Mouse (Mus musculus) testis, postnatal 14 days (tissue): Measurements from ENCODE around the gene Chtop.
A peak's percentile ranks its signal among the peaks of the same experiment; 100 is the strongest.

Source experiments
- DNase-seq: peaks from one replicate; pipeline ENCODE4 v3.0.0; 2021; ENCODE audit warnings: low spot score

Chtop gene

DNA sequence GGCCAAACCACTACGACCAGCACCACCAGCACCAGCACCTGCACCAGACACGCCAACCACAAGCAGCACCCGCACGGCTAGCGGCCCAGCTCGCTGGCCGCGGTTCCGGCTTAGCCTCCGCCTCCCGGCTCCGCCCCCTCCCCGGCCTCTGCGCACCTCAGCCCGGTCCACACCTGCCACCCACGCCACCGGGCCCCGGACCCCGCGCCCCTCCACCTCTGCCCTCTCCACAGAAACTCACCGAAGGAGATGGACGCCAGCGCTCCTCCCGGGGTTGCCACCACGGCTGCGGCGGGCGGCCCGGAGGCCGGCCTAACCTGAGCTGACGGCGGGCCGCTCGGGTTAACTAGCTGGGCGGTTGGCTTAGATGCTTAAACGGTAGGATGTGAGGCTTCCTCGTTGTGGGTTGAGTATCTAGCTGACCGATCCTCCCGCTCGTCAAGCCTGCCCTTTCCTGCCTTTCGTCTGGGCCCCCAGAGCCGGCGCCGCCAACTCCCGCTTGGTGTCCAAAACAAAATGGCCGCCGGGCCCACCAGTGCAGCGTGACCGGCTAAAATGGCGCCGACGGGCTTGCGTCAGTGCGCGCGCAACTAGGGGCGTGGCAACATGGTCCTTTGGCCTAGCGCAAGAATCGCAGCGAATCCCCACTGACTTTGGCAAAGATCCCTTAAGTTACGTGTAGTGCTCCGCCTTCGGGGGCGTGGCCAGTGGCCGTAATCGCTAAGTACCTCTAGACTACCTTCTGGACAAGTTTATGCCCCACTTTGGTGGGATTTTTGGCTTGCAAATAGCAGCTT, at the start of gene Chtop:
Gene Chtop, minus strand, starts transcription at position 549 of the 797 bp plus-strand sequence.
- DNase-seq, result peak; percentile 99

DNA sequence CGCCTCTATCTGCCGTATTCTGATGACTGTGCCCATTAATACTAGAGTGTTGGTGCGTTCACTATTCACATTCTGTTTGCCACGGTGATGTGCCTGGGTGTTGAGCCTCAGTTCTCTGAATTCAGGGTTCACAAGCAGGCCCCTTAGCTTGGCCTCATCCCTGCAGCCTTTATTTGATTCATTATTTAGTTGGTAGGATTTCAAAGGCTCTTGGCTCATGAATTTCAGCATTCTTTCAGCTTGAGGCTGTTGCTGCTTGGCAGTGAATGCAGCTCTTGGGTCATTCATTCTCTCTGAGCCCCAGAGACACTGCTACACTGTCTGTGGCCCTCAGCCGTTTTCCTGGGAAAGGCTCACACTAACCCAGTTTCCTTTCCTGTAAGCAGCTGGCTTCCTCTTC, 46.7 kb upstream of the Chtop start:
- no peak for DNase-seq

DNA sequence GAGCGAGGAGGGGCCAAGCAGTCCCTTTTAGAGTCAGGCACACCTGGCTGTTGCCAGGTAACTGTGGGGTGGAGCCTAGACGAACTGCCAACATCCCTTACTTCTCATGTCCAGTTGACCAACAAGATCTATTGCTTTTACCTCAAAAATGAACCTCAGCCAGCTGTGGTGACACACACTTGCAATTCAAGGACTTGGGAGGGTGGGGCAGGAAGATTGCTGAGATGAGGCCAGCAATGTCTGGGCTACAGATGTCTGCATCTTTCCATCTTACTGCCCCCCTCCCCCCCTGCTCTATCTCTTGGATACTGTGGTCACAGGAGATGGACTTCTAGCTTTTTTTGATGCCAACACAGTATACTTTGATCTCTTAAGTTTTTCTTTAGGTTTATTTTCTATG, 42.9 kb upstream of the Chtop start:
- no peak for DNase-seq

DNA sequence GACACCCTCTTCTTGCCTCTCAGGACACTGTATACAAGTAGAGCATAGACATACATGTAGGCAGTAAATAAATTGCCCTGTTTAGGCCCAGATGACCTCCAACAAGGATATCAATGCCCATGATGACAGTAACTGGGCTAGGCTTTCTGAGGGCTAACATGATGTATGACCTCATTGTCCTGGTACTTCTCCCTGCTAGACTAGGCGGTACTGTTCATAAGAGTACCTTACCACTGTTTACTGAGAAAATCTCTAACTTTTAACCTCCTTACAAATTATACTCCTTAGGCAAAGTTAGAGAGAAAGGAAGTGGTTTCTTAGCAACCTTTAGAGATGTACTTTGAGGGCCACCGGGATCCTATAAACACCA, 41.1 kb upstream of the Chtop start:
- DNase-seq, result no peak

DNA sequence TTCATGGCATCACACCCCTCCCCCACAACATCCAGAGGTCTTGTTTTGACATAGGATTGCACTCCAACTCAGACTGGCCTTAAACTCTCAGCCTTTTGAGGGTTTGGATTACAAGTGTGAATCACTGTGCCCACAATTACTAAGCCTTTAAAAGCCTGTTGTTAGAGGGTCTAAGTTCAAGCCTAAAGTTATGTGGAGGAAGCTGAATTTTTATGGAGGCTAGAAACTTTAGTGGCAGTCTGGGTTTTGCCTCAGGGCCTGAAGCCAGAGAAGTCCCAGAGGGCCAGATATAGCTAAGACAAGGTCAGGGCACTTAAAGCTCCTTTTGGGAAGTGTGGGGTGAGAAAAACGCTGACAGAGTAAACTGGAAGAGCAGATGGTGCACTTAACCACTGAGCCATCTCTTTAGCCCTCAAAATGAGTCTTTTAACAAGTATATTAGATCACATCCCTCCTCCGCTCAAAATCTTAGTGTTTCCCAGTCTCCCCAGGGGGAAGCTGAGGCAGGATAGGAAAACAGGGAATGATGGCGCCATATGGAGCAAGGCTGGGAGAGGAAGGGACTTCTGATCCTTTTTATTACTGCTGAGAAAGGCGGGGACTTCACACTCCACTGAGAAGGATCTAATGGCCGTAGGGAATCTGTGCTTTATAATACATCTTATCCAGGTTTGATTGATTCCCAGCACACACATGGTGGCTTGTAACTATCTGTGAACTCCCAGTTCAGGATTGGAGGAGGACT, 40.5 kb upstream of the Chtop start:
- DNase-seq, result no peak

DNA sequence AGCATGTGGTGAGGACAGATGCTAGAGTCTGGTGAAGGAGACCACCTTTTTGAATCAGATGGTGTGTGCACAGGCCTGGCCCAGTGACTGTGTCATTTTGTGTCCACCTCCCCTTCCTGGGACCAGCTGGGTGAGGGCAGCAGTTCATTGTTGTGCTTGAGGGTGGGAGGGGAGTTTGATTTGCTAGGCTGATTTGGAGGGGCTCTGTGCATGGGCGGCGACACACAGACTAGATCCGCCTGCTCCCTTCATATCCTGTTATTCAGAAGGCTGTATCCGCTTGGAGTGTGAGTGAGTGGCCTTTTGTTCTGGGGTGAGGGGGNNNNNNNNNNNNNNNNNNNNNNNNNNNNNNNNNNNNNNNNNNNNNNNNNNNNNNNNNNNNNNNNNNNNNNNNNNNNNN, 31.6 kb upstream of the Chtop start:
- DNase-seq, result no peak

DNA sequence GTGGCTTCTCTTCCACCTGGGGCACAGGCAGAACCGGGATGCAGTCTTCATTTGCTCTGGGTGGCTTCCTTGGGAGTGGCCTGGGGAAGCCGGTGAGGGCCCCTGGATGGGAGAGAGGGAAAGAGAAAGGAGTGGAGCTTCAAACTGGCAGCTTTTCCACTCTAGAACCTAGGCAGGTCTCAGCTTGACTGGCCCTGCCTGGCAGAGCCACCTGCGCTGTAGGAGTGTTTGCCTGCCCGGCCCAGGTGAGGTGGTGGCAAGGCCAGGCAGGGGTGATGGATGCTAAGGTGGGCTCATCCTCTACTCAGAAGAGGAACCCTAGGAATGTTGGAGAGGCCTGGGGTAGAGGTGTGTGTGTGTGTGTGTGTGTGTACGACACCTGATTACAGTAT, 28.6 kb upstream of the Chtop start:
- no peak for DNase-seq

DNA sequence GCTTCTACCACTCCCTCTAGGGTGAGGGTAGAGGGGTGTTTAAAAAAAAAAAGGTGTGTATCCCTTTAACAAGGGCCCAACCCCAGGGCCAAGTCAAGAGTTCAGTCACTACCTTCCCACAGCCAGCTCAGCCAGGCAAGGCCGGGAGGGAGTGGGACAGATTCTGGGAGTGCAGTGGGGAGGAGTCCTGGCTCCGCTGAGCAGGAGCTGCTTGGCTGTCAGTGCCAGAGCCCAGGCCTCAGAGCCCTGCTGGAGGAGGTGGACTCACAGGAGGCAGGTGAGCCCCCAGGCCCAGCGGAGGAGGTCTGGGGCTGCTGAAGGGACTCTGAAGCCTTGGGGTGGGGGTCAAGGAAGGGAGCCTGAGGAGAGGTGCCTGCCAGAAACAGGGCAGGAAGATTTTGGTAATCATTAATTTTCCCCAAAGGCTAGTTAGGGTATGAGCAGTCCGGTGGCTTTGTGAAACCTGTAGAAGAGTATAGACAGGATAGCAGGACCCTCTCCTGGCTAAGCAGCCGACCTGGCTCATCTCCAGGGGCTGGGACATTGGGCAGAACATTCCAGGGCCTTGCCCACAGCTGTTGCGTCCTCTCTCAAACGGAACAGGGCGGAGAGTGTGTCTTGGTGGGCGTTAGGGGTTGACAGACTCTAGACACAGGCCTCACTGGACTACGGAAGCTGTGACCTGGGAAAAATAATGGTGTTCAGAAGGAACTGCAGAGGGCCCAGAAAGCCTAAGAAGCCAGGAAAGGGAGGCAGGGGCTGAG, 28.0 kb upstream of the Chtop start, which contains the start of gene S100a16:
Gene S100a16, plus strand, starts transcription at position 114 of the 764 bp plus-strand sequence.
- peak; percentile 65 for DNase-seq

DNA sequence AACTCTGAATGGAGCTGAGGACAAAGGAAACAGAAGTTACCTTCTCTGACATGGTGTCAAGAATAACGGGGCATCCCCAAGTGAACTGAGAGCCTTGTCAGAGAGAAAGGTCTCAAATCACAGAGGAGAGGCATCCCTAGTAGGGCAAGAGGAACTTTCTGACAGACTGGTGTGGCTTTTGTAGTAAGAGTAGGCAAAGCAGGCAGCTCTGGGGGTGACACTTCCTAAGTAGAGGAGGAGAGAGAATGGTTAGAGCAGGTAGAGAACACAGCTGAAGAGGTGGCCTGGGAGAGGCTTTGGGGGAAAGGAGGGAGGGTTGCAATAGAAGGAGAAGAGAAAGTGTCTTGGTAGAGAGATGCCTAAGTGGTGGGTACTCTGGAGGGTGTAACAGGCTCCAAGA, 26.1 kb upstream of the Chtop start:
- DNase-seq, result no peak

DNA sequence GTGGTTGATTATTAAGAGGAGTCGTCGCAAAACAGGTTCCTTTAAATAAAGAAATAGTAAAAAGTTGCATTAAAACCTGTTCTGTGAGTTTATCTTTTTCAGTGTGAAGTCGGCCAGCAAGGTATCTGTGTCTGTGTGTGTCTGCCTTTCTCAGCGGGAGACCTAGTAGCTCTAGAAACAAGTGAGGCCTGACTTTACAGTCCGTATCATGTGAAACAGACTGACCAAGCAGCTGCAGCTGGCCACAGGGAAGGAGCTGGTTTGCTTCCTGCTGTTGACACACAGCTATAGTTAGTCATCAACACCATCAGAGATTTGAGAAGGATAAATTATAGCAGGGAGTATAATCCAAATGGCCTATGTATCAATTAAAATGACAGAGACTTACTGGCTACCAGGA, 22.4 kb upstream of the Chtop start:
- no peak for DNase-seq

DNA sequence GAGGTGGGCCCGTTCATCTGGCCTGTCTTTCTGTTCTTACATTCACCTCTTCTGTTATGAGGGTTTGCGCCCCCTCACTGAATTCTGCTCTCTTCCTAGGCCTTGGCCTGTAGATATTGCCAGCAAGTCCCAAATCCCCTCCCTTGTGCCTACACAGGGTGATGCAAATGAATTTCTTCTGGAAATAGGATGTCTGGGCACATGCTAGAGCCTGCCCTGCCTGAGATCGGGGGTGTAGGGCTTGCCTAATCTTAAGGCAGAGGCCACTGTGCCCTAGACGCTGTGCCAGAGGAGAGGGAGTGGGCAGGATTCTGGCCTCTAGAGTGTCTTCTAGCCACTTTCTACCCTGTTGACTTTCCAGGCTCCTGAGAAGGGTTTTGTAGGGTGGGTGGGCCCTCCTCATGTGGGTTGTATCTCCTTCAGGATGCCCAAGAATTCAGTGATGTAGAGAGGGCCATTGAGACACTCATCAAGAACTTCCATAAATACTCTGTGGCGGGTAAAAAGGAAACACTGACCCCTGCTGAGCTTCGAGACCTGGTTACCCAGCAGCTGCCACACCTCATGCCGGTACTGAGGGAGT, 18.1 kb upstream of the Chtop start:
- no peak for DNase-seq

DNA sequence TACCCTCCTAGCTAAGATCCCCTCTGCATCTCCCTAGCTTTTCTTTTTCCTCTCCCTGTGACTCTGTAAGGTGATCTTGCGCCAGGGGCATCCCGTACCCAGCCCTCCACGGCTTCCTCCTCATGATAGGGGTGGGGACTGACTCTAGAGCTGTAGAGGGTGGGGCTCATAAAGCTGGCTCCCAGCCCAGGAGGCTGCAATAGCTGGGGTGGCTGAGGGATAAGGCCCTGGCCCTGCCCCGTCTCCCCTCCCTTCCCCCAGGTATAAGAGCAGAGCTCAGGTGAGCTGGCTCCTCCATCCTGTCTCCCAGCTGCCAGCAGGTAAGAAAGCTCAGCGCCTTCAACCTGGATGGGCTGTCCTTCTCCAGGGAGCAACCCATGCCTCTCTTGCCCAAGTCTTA, 17.3 kb upstream of the Chtop start, which contains the start of gene S100a14:
Gene S100a14, plus strand, starts transcription at position 277 of the 400 bp plus-strand sequence.
- no peak for DNase-seq

DNA sequence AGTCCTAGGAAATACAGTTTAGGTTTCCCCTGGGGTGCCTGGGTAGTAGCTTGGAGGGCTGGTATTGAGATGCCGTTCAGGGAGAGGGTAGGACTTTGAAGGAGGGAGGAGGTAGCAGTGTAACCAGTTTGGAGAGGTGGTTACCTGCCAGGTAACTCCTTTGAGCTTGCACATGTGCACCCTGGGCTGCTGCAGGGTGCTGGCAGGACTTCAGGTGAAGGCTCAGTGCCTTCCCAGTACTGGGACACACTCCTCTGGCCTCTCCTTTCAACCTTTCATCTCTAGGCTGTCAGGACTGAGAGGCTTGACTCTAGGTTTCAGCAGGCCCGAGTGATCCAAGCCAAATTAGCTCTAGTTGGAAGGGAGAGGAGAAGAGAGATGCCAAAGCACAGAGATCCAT, 16.8 kb upstream of the Chtop start:
- no peak for DNase-seq

DNA sequence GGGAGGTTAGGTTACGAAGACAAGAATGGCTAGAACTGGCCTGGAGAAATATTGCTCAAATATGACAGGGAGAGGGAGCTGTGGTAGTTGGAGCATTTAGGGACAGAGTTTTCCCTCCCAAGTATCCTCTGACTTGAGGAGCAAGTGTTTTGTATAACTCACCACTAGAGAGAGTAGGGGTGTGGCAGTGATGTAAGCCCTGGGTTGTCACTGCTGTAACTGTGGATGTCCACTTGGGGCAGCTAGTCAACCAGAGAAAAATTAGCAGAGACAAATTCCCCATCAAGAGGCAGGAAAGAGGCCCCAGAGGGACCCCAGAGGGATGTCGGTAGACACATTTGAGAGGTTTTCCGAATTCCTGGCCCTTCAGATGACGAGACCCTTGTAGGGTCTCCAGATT, 16.1 kb upstream of the Chtop start:
- no peak for DNase-seq

DNA sequence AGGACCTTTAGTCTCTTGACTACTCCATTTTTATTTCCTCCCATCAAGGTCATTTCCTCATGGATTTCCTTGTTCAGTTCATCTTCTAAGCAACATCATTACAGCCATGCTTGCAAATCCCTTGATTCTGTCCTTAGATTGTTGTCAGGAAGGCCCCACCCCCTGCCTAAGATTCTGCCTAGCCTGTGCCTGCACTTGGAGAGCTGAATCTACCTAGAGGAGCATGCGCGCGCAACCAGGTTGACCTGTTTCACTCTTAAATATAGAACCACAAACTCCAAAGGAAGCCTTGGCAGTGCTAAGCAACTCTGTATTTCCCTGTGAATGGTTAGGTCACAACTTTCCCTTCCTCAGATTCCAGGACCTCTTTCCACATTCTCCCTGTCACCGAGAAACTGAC, 8.4 kb upstream of the Chtop start:
- DNase-seq, result no peak

DNA sequence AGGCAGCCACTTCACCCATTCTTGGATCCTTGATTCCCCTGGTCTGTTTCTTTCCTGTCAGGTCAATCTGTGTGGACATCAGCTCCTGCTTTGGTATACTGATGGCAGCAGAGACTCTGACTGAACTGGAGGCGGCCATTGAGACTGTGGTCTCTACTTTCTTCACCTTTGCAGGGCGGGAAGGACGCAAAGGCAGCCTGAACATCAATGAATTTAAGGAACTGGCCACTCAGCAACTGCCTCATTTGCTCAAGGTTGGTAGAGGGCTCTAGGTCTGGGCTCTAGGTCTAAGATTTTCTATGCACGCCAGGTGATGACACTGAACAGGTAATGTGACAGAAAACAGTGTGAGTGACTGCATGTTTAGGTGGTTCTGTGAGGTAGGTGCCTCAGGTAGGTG, 6.5 kb upstream of the Chtop start:
- no peak for DNase-seq

DNA sequence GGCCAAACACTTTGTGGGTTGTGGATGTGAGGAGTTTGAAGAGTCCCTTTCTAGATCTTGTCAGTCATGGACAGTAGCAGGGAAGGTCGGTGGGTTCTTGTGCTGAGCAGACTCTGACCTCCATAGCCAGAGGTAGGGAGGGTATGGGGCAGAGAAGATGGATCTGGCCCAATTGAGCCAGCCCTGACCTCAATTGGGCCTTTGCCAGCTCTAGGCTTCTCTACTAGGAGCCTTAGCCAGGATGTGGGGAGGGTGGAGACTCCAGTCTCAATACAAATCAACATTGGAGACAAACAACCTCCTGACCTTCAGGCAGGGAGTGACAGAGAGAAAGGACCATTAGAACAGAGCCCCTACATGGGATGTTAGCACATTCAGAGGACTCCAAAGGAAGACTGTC, 5.9 kb upstream of the Chtop start:
- DNase-seq, result no peak

DNA sequence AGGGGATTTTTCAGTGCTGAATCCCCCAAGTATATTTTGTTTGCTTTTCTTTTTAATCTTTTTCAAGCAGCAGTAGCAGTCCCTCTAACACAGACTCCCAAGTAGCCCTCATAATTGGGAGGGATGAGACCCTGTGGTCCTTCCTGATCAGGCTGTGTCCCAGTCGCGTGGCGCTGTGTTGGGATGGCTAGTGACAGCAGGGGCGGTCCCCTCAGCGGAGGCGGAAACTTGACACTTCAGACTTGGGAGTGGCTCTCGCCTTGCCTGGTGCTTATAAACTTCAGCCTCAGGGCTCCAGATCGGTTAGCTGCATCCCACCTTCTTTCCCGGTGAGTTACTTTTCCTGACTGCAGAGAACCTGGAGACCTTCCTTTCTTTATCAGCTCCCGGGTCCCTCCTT, 5.4 kb upstream of the Chtop start:
- DNase-seq, result no peak

DNA sequence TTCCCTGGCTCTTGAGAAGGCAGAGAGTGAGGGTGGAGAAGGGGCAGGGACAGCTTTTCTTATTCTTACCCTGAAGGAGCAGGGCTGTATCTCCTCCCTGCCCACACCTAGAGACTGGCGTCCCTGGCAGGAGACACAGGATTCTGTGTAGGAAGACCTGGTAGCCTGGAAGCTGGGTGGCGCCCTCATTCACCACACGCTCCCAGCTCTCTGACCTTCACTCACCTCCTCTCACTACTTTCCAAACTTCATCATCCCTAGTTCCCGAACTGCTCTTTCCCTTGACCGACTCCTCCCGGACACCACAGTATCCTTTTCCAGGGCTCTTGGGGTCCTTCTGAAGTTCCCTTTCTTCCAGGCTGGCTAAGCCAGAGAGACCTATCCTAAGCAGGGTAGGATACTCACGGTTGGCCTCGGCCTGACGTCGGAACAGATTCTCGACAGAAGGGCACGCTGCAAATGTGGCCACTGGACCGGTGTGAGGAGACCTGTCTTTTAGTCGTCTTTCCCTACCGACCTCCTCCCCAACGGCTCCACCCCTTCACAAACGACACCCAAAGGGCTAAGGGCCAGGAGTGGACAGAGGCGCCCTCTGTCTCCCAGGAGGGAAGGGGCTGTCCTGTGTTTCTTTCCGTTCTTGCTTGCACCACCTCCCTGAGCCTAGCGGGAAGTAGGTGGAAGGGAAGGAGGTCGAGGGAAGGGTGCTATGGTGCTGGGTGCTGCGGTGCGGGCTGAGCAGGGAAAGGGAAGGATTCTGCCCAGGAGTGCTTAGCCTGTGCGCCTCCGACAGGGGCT, 4.7 kb upstream of the Chtop start, which contains the start of the genes S100a1 and S100a13:
Gene S100a1, minus strand, starts transcription at position 597 of the 795 bp plus-strand sequence.
Gene S100a13, plus strand, starts transcription at position 640 of the 795 bp plus-strand sequence.
- DNase-seq, result peak; percentile 62

DNA sequence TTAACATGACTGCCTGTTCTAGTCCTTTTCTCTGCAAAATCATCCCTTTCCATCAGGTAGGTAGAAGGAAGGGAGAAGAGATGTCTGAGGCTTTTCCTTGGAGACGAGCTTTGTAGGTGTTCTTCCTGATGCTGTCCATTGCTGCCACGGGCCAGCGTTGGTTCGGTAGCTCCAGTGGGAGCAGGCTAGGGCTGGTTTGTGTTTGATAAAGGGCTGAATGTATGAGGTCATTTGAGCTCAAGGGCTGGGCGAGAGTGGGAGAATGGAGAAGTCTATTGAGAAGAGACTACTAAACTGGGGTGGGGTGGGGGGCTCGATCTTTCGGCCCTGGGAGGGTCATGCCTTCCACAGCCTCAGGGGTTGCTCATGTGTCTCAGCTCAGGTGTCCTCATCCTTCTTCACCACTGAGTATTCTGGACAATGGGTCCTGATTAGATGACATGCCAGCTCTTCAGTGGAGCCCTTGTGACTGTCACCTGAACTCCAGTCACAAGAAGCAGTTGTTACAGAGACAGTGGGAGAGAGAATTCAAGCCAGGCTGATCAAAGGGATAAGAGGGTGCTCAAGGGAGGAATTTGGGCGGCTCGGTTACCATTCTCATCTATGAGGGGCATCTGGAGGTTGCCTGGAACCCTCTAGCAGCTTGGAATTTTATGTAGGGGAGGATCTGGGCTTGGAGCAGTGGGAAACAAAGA, 3.8 kb upstream of the Chtop start:
- DNase-seq, result no peak

DNA sequence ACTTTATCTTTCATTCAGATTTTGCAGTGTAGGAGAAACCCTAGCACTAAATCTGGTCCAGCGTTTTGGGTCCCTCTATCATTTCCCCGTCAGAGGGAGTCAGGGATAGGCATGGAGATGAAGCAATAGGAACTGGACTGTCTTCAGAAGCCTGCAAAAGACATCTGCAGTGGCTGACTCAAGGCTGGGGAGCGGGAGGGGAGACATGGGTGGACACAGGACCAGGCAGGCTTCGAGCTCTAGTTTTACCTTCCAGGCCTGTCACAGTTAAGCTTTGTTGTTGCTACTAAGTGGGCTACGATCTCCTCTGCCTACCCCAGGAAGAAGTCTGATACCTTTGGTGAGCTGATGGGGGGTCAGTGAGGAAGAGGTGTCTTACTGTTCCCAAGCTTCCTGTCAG, 3.0 kb upstream of the Chtop start:
- DNase-seq, result no peak
